Mouse (Mus musculus): Measurements from ENCODE around the gene Akap13.
A peak's percentile ranks its signal among the peaks of the same experiment; 100 is the strongest.

Gene Akap13

DNA sequence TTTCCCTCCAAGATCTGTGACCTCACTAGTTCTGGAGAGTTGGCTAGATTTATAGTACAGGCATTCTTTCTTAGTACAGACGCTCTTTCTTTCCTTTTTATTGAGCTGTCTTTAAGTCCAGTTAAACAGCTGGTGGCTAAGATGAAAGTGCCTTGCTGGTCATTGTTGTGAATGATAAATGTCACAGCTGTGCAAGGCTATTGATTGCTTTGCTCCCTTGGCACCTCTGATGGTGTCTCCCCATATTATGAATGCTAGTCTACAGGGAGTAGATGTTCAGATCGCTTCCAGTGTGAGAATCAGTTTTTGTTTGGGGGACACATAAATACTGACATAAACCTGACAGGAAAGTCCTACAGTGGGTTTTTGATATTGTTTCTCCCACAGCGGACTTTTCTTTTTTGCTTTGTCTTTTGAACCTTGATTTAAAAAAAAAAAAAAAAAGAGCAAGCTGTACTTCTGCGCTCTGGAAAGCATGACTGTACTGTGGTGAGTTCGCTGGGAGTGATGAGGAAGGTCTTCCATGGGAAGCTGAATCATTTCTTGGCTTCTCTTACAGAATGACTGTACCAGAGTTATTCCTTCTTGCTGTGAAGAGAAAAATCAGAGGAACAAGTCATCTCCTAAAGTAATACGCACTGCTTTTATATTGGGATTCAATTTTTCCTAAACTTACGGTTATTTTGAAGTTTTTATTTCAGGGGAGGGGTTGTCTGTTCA lies 178.6 kb downstream of the Akap13 start:
- no peak for DNase-seq (ENCODE audit: low spot score in 2 of 2)

DNA sequence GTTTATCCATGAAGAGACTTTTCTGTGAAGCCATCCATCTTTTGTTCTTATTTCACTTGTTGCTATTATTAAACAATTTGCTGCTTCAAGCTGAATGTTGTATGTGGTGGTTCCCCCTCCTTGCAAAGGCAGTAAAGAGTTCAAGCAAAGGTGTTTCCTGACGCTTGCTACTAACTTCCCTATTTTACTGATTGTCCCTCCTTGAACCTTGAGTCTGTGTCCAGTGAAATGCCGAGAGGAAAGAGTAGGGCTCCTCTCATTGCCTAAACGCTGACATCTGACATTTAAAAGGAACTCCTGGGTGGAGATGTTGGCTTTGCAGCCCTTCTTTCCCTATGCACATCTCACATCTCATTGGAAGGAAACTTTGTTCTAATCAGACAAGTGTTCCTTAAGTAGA lies 183.4 kb downstream of the Akap13 start:
- DNase-seq (ENCODE audit: low spot score in 2 of 2), result no peak

DNA sequence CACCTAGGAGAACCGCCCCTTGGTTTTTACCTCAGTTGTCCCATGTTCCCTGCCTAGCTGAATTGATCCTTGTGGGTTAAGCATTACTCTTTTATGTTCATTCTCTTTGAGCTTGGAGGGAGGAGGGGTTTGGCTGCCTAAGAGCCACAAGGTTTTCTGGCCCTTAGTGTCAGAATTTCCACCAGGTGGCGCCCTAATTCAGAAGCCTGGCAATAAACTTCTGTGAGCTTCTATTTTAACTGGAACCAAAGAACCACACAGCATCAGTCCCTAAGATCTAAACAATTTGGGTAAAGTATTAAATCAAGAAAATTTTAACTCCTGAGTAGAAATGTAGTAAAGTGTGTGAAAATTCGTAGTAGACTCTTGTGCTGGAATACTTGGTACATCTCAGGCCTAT lies 184.2 kb downstream of the Akap13 start:
- DNase-seq (ENCODE audit: low spot score in 2 of 2), result peak; percentile 75 to 81

DNA sequence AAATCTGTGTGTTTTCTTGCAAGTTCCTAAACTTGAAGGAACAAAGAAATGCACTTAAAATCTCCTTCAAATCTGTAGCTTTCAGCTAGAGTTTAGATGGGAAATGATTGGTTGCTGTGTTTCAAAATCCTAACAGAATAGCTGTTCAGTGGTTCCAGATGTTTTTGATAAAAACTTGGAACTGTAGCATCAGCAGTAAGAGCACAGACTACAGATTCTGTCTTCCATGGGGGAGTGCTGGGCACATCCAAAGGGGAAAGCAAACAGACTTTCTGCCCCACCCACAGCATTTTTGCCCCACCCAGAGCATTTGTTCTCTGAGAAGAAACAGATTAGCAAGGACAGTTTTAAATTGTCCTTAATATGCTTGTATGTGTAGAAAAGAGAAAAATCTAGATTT lies 184.7 kb downstream of the Akap13 start:
- DNase-seq (ENCODE audit: low spot score in 2 of 2), result no peak

DNA sequence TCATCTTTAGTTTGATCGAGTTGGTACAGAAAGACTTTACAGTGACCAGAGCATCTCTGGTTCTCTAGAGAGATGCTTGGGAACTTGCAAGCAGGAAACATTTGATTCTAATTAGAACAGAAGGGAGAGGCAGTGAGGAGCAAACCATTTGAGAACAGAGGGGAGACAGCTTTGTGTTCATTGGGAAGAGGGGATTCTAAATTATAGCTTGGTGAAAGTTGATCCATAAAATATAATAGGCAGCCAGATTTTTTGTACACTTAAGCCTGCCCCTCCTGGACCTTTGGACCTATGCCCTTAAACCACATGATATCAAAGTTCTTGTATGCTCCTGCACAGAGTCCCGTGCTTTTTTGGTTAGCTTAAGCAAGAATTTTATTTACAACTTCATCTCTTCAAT lies 185.3 kb downstream of the Akap13 start:
- no peak for DNase-seq (ENCODE audit: low spot score in 2 of 2)

DNA sequence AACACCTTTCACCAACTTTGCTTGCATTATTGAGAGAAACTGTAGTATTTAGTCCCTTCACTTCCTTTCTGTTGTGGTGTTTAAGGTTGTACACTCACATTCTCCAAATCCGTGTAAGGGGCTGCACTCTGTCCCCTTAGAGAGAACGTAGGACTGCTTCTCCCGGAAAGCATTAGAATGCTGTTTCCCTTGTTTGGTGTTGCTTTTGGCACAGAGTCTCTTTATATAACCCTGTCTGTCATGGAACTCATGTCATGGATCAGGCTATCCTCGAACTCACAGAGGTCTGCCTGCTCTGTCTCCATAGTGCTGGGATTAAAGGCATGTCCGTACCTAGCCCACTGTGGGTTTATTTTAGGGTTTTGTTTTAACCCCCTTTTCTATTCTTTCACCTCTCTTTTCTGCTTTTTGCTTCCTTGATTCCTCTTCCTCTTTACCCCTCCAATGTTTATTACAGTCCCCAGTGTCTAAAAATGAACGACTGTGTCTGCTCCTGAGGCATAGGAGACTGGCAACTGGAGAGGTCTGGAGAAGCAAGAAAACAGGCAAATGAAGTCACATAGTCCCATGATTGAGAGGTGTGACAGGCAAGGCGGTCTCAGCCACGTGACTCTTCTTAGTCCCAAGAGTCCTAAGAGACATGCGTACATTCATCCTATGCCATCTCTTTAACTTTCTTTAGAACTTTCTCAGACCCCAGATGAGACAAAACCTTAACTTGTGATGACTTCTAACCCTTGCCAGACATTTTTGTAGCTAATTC lies 186.3 kb downstream of the Akap13 start:
- DNase-seq (ENCODE audit: low spot score in 2 of 2), result peak in 1 of 2 experiments; percentile 32

DNA sequence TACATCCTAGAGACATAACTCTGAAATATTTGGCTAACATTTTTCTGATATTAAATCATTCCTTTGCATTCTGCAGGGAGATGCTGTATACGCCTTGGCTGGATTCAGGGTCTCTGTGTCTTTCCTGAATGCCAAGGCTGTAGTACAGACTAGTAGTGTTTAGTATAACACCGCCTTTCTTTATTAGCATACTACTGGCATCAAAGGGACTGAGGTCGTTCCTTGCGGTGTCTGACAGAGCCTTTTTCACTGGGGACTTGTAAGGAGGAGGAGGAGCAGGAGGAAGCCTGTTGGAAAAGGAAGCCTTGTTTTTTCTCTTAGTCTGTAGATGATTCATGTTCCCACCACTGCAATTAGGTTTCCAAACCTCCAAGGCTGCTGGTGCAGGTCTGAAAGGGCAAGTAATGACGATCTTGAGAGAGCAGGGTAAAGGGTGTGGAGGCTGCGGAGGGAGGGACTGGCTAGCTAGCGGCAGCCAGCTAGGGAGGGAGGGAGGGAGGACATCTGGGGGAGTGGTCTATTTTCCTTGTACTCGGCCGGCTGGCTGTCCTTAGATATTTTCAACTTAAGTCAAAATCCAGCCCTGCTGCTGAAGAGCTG lies 186.9 kb downstream of the Akap13 start:
- DNase-seq (ENCODE audit: low spot score in 2 of 2), result no peak

DNA sequence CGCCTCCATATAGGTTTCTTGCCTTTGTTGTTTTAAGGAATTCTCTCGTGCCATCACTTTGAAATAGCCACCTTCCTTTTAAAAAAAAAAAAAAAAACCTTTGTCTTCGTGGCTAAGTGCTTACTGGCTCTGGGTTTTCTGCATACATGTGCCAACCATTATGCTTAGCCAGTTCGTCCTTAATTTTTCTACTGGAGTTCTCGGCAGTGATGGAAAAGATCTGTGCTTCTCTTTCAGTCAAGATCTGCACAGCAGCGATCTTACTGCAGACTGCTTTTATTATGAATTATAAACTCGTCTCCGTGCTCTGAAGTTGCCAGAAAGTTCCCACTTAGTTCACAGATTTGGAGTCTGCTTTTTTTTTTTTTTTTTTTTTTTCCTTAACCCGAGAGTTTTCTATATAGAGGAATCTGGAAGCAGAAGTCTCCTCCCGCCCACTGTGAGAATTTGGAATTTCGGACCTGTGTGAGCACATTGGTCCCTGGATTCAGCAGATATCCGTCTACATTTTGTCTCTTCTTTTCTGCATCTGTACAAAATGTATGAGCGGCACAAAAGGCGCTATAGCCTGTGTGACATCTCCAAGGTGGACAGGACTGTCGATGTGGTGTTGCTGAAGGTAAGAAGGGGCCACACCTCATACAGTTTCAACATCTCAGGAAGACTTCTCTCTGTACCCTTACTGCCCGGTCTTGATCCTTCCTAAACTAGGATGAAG lies 187.7 kb downstream of the Akap13 start:
- no peak for DNase-seq (ENCODE audit: low spot score in 2 of 2)

DNA sequence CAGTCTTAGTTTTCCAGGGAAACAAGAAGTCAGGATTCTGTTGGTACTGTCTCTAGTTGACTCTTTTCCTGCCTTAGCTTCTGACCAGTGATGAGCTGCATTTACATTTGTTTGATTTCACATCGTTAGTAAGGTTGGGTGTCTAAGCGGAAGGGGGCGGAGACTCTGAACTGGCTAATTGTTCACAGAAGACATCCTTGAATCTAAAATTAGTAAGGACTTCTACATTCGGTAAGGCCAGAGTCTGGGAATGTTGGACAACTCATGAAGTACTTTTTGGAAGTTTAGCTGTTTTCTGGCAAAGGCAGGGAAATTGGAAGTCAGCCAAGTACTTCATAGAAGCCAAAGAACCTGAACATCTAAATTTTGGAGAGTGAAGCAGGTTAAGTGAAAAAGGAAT lies 188.7 kb downstream of the Akap13 start:
- DNase-seq (ENCODE audit: low spot score in 2 of 2), result no peak

DNA sequence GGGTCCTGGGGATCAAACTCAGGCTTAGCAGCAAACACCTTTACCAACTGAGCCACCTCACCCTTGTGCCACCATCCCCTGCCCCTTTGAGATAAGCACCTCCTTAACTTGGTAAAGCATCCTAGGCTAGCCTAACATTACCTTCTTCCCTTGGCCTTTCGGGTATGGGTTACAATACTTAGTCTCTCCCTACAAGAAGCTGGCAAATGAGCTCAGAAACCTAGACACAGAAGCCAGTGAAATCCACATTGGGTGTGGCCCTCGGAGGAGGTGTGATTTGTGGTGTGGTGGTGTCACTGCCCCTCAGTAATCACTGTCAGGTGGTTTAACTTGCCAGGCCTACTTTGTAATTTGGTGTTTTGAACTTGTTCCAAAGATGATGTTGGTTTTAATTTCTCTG lies 189.3 kb downstream of the Akap13 start:
- DNase-seq (ENCODE audit: low spot score in 2 of 2), result peak; percentile 61 to 77

DNA sequence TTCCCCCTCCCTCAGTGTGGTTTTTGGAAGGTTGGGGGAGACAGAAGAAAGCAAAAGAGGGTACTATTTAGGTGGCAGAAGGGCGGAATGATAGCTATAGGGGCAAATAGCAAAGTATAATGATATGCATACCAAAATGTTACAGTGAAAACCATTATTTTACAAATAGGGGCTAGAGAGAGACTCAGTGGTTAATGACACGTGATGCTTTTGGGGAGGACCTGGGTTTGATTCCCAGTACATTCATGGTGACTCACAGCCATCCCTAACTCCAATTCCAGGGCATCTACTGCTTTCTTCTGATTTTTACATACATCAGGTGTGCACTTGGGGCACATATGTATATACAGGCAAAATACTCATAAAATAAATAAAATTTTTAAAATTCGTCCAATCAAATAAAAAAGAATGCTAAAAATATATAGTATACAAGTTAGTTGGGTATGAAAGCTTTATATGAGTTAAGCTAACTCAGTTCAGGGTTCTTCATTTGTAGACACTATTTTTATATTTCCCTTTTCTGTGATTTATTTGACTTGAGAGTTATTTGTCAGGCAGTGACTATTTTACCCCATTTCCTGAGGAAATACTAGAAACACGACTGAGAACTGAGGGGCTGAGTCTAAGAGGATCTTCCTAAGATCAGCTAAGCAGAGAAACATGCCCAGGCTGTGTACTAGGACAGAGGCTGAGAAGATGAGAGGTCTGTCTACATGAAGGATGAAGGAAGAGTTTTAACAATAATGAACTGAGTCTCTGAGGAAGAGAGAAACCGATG lies 190.0 kb downstream of the Akap13 start:
- no peak for DNase-seq (ENCODE audit: low spot score in 2 of 2)

DNA sequence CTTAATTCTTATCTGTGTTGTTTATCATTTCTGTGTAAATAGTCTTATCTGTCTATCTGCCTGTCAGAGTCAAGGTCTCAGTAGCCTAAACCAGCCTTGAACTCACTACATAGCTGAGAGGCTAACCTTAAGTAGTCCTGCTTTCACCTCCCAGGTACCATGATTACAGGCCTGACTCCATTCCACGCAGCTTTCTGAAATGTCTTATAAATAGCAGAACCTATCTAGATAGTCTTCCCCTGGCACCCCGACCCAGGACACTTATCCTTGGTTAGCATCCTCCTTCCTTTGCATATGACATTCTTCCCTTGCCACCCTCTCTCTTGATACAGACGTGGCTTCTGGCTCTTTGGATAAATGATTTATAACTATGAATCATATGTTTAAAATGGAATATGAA lies 192.7 kb downstream of the Akap13 start:
- DNase-seq (ENCODE audit: low spot score in 2 of 2), result no peak

DNA sequence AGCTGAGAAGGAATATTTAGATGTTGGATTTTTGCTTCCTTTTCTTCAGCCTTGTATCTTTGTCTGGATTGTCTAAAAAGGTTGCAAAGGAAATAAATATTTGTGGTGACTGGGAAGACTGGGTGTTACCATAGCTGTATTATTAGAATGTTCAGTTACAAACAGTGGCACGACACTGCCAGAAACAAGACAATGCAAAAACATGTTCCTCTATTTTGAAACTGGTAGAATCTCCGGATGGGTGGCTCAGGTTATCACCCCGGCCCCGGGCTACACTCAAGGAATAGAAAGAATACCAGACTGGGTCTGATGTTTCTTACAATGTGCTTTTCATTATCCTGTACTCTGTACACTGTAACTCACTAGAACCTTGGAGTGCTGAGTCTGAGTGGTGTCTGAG lies 193.6 kb downstream of the Akap13 start:
- DNase-seq (ENCODE audit: low spot score in 2 of 2), result no peak

DNA sequence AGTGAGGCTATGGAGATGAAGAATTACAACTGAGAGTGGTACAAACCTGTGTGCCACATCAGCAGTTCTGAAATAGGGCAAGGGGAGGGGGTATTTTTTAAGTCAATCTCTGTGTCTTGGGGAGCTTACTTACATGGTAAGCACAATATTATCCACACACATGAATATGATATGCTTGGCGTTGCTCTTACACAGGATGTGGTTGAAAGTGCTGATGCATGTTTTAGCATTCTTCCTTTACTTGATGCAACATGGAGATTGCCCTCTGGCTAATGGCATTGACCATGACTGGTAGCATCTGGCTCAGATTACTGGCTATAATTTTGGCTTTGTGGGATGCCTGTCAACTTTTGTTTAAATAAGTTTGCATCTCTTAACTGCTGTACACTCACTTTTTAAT lies 194.6 kb downstream of the Akap13 start:
- peak in 1 of 2 experiments; percentile 36 for DNase-seq (ENCODE audit: low spot score in 2 of 2)

DNA sequence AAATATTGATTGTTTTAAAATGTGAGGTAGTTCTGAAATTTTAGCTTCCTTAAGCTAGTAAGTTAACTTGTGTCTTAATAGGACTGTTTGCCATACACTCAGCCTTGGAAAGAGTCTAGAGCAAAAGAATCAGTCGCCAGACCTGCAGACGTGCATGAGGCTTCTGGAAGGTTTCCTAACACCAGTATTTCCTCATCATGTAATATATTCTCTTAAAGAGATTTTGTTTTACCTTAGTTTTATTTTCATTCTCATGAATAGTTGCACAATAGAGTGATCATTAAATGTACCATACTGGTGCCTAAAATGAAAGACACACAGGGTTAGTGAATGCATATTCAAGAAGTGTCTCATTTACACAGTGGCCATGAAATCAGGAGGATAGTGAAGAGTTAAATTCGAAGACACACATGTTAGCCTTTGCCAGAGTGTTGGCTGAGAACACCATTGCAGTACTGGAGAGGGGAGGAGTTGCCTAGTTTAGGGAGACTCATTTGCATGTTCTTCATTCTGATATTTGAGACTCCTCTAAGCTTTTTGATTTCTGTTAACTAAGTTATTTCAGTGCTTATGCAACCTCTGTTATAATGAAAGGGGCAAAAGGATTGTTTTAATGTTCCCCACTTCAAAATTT lies 198.5 kb downstream of the Akap13 start:
- no peak for DNase-seq (ENCODE audit: low spot score in 2 of 2)

DNA sequence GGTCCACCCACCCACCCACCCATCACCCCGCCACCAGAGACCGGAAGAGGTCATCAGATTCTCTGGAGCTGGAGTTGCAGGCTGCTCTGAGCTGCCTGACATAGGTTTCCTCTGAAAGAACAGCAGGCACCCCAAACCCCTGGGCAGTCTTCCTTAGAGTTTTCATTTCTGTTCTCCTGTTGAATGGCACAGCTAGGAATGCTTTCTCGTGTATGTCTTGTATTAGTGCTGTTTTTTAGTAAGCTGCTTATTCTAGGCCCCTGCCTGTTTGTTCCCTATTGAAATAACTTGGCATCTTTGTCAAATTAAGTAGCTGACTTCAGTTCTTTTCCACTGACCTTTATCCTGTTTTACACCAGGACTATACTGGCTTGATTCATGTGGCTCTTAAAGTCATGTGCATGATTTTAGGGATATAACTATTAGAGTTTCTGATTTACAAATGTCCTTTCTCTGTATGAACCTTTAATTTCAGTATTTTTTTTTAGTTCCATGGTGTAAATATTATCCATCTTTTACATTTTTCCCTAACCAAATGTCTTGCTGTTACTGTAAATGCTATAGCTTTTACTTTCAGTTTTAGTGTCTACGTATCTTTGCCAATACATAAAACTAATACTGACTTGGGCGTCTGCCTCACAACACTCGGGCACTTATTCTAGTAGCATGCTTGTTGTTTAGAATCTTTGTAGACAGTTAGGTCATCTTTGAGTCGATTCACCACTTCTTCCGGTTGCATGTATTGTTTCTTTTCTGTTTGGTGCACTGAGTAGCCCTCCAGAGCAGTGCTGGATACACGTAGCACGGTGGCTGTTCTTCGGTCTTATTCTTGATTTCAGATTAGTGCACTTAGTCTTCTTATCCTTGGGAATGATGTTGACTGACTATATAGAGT lies 200.1 kb downstream of the Akap13 start:
- peak; percentile 63 to 81 for DNase-seq (ENCODE audit: low spot score in 2 of 2)

DNA sequence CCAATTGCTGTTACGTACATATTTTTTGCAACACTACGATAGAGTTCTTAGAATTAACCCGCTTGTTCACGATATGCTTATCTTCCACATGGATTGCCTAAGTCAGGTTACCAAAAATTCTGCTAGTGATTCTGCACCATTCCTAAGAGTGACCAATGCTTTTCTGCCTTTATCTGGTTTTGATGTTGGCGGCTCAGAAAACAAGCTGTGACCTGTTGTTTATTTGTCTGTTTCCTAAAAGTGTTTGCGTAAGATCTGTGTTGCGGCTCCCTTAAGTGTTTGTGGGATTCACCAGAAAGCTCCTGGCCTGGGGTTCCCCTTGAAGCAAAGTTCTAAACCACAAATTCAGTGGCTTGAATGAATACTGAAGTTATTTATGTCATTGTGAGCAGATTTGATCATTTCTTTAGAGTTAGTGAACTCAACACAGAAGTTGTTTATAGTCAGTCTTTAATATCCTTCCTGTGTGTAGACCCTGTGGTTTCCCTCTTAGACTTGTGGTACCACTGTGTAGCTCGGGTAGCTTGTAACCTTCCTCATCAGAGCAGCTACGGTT lies 201.0 kb downstream of the Akap13 start:
- peak; percentile 77 to 86 for DNase-seq (ENCODE audit: low spot score in 2 of 2)

DNA sequence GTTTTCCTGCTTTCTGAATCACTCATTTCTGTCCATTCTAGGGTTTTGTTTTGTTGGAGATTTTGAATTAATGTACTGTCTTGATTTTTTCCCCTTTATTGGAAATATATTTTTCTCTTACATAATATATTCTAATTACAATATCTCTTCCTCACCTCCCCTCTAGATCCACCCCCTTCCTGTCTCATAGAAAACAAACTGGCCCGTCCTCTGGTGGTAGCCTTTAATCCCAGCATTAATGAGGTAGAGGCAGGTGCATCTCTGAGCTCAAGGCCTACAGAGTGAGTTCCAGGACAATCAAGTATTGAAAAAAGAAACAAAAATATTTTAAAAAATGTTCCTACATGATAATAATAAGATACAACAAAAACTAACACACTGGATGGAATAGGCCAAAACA lies 201.6 kb downstream of the Akap13 start:
- DNase-seq (ENCODE audit: low spot score in 2 of 2), result peak in 1 of 2 experiments; percentile 56

DNA sequence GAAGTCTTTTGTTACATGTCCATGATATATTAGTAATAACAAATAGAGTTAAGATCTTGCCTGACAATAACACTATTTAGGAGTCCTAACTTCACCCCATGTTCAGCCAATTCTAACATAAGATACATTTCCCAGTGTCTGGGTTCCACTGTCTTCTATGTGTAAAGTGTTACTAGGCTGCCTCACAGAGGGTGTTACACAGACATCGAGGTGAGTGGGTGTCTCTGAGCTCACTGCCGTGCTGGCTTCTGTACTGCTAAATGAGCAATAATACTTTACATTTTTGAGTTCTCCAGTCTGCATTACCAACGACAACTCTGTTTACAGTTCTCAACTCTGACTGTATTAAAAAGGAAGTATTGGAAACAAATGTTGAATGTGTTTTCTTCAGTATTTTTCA lies 209.1 kb downstream of the Akap13 start:
- DNase-seq (ENCODE audit: low spot score in 2 of 2), result no peak

DNA sequence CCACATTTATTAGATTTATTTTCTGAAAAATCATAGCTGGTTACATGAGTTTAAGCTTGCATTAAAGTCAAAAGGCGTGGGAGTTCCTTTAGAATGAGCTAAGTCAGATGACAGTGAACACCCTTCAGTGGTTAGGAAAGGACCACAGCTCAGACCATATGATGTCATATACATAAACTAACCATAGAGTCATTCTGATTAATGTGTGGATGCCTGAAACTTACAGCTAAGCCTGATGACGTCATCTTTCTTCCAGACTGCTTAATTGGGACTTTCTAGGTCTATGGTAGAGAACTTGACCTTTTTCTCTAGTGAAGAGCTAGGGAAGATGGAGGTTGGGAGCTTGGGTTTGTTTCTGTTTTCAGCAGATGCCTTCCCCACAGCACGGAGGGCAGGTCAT lies 211.6 kb downstream of the Akap13 start:
- DNase-seq (ENCODE audit: low spot score in 2 of 2), result no peak

All from natural killer cell, adult 2 months (primary cell).